Mouse (Mus musculus) liver, adult 2 months (tissue): ENCODE data around the gene Prkab2.

Experiments used
- CTCF ChIP-seq: fragments of 200-500 bp; IDR thresholded peaks from 2 replicates; pipeline ENCODE4 v1.5.1; 2011; ENCODE audit warnings: low read depth, low read length, control low read depth
- POLR2A ChIP-seq: fragments of 200-500 bp; IDR thresholded peaks from 2 replicates; pipeline ENCODE4 v1.6.1; 2011; ENCODE audit warnings: low read length, control low read depth; ENCODE audit not compliant: insufficient read depth; ENCODE audit errors: extremely low read depth

DNA sequence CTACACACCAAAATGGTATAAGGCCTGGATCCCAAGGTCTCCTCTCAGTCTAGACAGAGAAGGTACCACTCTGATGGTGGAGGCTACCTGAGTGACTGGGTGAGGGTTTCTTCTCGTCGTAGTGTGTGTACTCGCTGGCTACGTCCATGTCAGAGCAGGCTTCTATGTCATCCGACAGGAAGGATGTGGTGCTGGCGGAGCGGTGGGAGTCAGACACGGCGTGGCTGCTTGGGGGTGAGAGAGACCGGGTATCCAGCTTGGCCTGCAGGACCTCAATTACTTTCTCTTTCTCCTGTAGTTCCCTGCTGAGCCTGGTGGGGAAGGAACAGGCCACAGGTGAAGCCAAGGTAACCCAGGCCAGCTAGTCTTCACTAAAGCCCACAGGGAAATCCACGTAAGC, 52.1 kb downstream of the Prkab2 start:
- TF ChIP-seq CTCF (no peak), POLR2A (no peak)
